Mouse (Mus musculus): ENCODE measurements around the gene Ccdc38. TPM values are rescaled to one million over a fixed set of nuclear protein-coding genes. Genes with fewer than 3 reads are reported as not detected.

The Ccdc38 gene
- polyA plus RNA-seq, 1 experiment from 2014 or later: 0.68 TPM

GRCm38 (mm10) chr10:93589281-93589848 is 48.9 kb downstream of the Ccdc38 start, which contains the start of gene Snrpf:
TSS of gene Snrpf (minus strand) at chr10:93589706.
- peak within 1 kb of the TSS; percentile 78 for H3K9ac ChIP-seq
- no peaks in the 10 kb centered on the region for H3K9me3 ChIP-seq
- peak within 1 kb of the TSS; percentile 85 for H3K4me2 ChIP-seq (replicated peaks)
- ATAC-seq (ENCODE audit: insufficient number of reproducible peaks, insufficient read depth, low FRiP score, low TSS enrichment): peak; percentile 80
- peaks cover 14% of the 10 kb centered on the region; the same call in 1 of the 2 replicates for H3K36me3 ChIP-seq
- peak within 1 kb of the TSS; percentile 83 for H3K27ac ChIP-seq
- no peaks in the 10 kb centered on the region for H3K27me3 ChIP-seq
- peak within 1 kb of the TSS; percentile 84 for H3K4me3 ChIP-seq
- under 1% methylated on average over 63 of the region's 63 CpGs for WGBS
- H3K4me1 ChIP-seq: peaks cover 14% of the 10 kb centered on the region

GRCm38 (mm10) chr10:93592456-93592855 is 52.0 kb downstream of the Ccdc38 start:
- 58% methylated on average over 12 of the region's 12 CpGs for WGBS
- no peak overlapping the region for H3K4me2 ChIP-seq (replicated peaks)
- H3K9me3 ChIP-seq: no peaks in the 10 kb centered on the region
- H3K9ac ChIP-seq: no peak overlapping the region
- H3K27ac ChIP-seq: no peak overlapping the region
- peaks cover 17% of the 10 kb centered on the region for H3K4me1 ChIP-seq
- H3K27me3 ChIP-seq: 0 out of 2 replicates have a peak, but pooled peaks cover 2% of the 10 kb centered on the region
- H3K4me3 ChIP-seq: no peak overlapping the region
- H3K36me3 ChIP-seq: no peaks in the 10 kb centered on the region
- ATAC-seq (ENCODE audit: insufficient number of reproducible peaks, insufficient read depth, low FRiP score, low TSS enrichment): no peak

- Histone ChIP-seq H3K27ac (no peak overlapping the region), H3K27me3 (0 out of 2 replicates have a peak, but pooled peaks cover 2% of the 10 kb centered on the region), H3K4me2 (replicated peaks) (peak overlapping the region; percentile 62), H3K36me3 (no peaks in the 10 kb centered on the region), H3K9me3 (no peaks in the 10 kb centered on the region), H3K9ac (peak overlapping the region; percentile 50; the same call in 1 of the 2 replicates), H3K4me1 (peaks cover 6% of the 10 kb centered on the region; the same call in 1 of the 2 replicates), H3K4me3 (peak overlapping the region; percentile 44)
- 1% methylated on average over 22 of the region's 22 CpGs for WGBS
- ATAC-seq (ENCODE audit: insufficient number of reproducible peaks, insufficient read depth, low FRiP score, low TSS enrichment): 0 out of 2 replicates have a peak, but pooled peaks have one; percentile 64
Observed at GRCm38 (mm10) chr10:93594022-93594482, 53.6 kb downstream of the Ccdc38 start.

- no peak overlapping the region for H3K9ac ChIP-seq
- H3K36me3 ChIP-seq: no peaks in the 10 kb centered on the region
- ATAC-seq (ENCODE audit: insufficient number of reproducible peaks, insufficient read depth, low FRiP score, low TSS enrichment): no peak
- peaks cover 3% of the 10 kb centered on the region; the same call in 1 of the 2 replicates for H3K4me1 ChIP-seq
- H3K27me3 ChIP-seq: 0 out of 2 replicates have a peak, but pooled peaks cover 2% of the 10 kb centered on the region
- H3K4me3 ChIP-seq: no peak overlapping the region
- WGBS: 66% methylated on average over 4 of the region's 4 CpGs
- H3K4me2 ChIP-seq (replicated peaks): no peak overlapping the region
- H3K27ac ChIP-seq: no peak overlapping the region
- H3K9me3 ChIP-seq: no peaks in the 10 kb centered on the region
Observed at GRCm38 (mm10) chr10:93595831-93596230, 55.4 kb downstream of the Ccdc38 start.

- no peak for ATAC-seq (ENCODE audit: insufficient number of reproducible peaks, insufficient read depth, low FRiP score, low TSS enrichment)
- WGBS: 71% methylated on average over 3 of the region's 3 CpGs
Observed at GRCm38 (mm10) chr10:93596641-93597040, 56.2 kb downstream of the Ccdc38 start.

GRCm38 (mm10) chr10:93602309-93602708 is 61.9 kb downstream of the Ccdc38 start:
- Histone ChIP-seq H3K27ac (no peak overlapping the region), H3K9ac (no peak overlapping the region), H3K4me1 (no peaks in the 10 kb centered on the region), H3K9me3 (no peaks in the 10 kb centered on the region), H3K36me3 (no peaks in the 10 kb centered on the region), H3K4me3 (no peak overlapping the region), H3K27me3 (no peaks in the 10 kb centered on the region), H3K4me2 (replicated peaks) (no peak overlapping the region)
- ATAC-seq (ENCODE audit: insufficient number of reproducible peaks, insufficient read depth, low FRiP score, low TSS enrichment): no peak
- WGBS: 86% methylated on average over 5 of the region's 5 CpGs

More at GRCm38 (mm10) chr10:93596641-93597040, 56.2 kb downstream of the Ccdc38 start:
- Histone ChIP-seq H3K4me1 (peaks cover 3% of the 10 kb centered on the region; the same call in 1 of the 2 replicates), H3K27me3 (0 out of 2 replicates have a peak, but pooled peaks cover 2% of the 10 kb centered on the region), H3K36me3 (no peaks in the 10 kb centered on the region), H3K9me3 (no peaks in the 10 kb centered on the region), H3K4me3 (no peak overlapping the region), H3K9ac (no peak overlapping the region), H3K4me2 (replicated peaks) (no peak overlapping the region), H3K27ac (no peak overlapping the region)

GRCm38 (mm10) chr10:93603256-93603655 is 62.8 kb downstream of the Ccdc38 start:
- H3K36me3 ChIP-seq: no peaks in the 10 kb centered on the region
- no peak overlapping the region for H3K4me2 ChIP-seq (replicated peaks)
- no peaks in the 10 kb centered on the region for H3K4me1 ChIP-seq
- 93% methylated on average over 1 of the region's 1 CpGs for WGBS
- no peak overlapping the region for H3K9ac ChIP-seq
- no peaks in the 10 kb centered on the region for H3K9me3 ChIP-seq
- H3K27ac ChIP-seq: no peak overlapping the region
- no peak overlapping the region for H3K4me3 ChIP-seq
- ATAC-seq (ENCODE audit: insufficient number of reproducible peaks, insufficient read depth, low FRiP score, low TSS enrichment): no peak
- no peaks in the 10 kb centered on the region for H3K27me3 ChIP-seq

- ATAC-seq (ENCODE audit: insufficient number of reproducible peaks, insufficient read depth, low FRiP score, low TSS enrichment): no peak
- H3K4me2 ChIP-seq (replicated peaks): no peak overlapping the region
- no peaks in the 10 kb centered on the region for H3K9me3 ChIP-seq
- no peaks in the 10 kb centered on the region for H3K4me1 ChIP-seq
- H3K9ac ChIP-seq: no peak overlapping the region
- 91% methylated on average over 9 of the region's 9 CpGs for WGBS
- H3K36me3 ChIP-seq: no peaks in the 10 kb centered on the region
- H3K27ac ChIP-seq: no peak overlapping the region
- no peaks in the 10 kb centered on the region for H3K27me3 ChIP-seq
- H3K4me3 ChIP-seq: no peak overlapping the region
Observed at GRCm38 (mm10) chr10:93606326-93606725, 65.9 kb downstream of the Ccdc38 start.

GRCm38 (mm10) chr10:93608051-93608450 is 67.6 kb downstream of the Ccdc38 start:
- ATAC-seq (ENCODE audit: insufficient number of reproducible peaks, insufficient read depth, low FRiP score, low TSS enrichment): no peak
- H3K4me1 ChIP-seq: no peaks in the 10 kb centered on the region
- 54% methylated on average over 9 of the region's 9 CpGs for WGBS
- no peak overlapping the region for H3K27ac ChIP-seq
- no peaks in the 10 kb centered on the region for H3K36me3 ChIP-seq
- H3K4me3 ChIP-seq: no peak overlapping the region
- H3K27me3 ChIP-seq: no peaks in the 10 kb centered on the region
- H3K4me2 ChIP-seq (replicated peaks): no peak overlapping the region
- H3K9me3 ChIP-seq: no peaks in the 10 kb centered on the region
- no peak overlapping the region for H3K9ac ChIP-seq

GRCm38 (mm10) chr10:93609236-93609635 is 68.8 kb downstream of the Ccdc38 start:
- Histone ChIP-seq H3K27me3 (no peaks in the 10 kb centered on the region), H3K9me3 (no peaks in the 10 kb centered on the region), H3K9ac (no peak overlapping the region), H3K4me3 (no peak overlapping the region), H3K36me3 (no peaks in the 10 kb centered on the region), H3K4me1 (no peaks in the 10 kb centered on the region), H3K4me2 (replicated peaks) (no peak overlapping the region), H3K27ac (no peak overlapping the region)
- no peak for ATAC-seq (ENCODE audit: insufficient number of reproducible peaks, insufficient read depth, low FRiP score, low TSS enrichment)
- WGBS: 92% methylated on average over 7 of the region's 7 CpGs

GRCm38 (mm10) chr10:93610896-93611295 is 70.5 kb downstream of the Ccdc38 start:
- H3K27me3 ChIP-seq: no peaks in the 10 kb centered on the region
- no peaks in the 10 kb centered on the region for H3K9me3 ChIP-seq
- no peak overlapping the region for H3K4me2 ChIP-seq (replicated peaks)
- no peaks in the 10 kb centered on the region for H3K36me3 ChIP-seq
- H3K9ac ChIP-seq: no peak overlapping the region
- no peaks in the 10 kb centered on the region for H3K4me1 ChIP-seq
- 95% methylated on average over 1 of the region's 1 CpGs for WGBS
- ATAC-seq (ENCODE audit: insufficient number of reproducible peaks, insufficient read depth, low FRiP score, low TSS enrichment): no peak
- H3K4me3 ChIP-seq: no peak overlapping the region
- H3K27ac ChIP-seq: no peak overlapping the region

GRCm38 (mm10) chr10:93611419-93612007 is 71.1 kb downstream of the Ccdc38 start:
- no peak for ATAC-seq (ENCODE audit: insufficient number of reproducible peaks, insufficient read depth, low FRiP score, low TSS enrichment)
- Histone ChIP-seq H3K4me2 (replicated peaks) (no peak overlapping the region), H3K27ac (no peak overlapping the region), H3K9ac (no peak overlapping the region), H3K4me3 (no peak overlapping the region), H3K9me3 (no peaks in the 10 kb centered on the region), H3K4me1 (no peaks in the 10 kb centered on the region), H3K36me3 (no peaks in the 10 kb centered on the region), H3K27me3 (no peaks in the 10 kb centered on the region)
- WGBS: 48% methylated on average over 18 of the region's 18 CpGs
